Mouse (Mus musculus) monocyte, adult 2 months (primary cell): ENCODE measurements around the gene Chrm1.

ENCODE experiments used
- DNase-seq, 2 experiments: peaks; one replicate each; pipeline ENCODE4 v3.0.0; 2022; ENCODE audit warnings: low spot score in 2 of 2, low read depth in 1 of 2

Gene Chrm1

DNA sequence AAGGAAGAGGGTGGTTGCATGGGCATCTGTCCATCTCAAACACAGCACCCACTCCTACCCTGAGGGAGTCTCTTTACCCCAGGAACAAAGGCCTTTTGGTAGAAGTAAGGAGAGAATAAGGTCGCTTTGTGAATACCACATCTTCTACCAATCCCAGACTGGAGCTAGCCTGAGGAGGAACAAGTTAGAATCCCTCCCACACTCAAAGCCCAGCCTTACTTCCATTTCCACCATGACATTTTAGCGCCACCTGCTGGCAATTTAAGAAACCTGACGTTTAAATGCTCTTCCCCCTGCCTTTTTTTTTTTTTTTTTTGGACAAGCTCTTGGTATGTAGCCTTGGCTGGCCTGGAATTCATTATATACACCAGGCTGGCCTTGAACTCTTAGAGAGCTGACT, 19.4 kb downstream of the Chrm1 start:
- peak in 1 of 2 experiments; percentile 42 for DNase-seq

DNA sequence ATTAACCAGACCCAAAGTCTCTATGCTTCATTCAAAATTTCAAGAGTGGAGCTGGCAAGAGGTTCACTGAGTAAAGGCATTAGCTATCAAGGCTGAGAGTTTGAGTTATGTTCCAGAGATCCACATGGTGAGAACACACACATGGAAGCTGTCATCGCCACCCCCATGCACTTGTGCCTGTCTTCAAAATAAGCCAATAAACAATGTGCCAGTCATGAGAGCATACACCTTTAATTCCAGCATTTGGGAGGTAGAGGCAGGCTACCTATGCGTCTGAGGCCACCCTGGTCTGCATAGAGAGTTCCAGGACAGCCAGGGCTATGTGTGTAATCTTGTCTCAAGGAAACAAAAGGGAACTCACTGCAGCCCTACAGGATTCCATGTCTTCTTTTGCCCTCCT, 20.0 kb downstream of the Chrm1 start:
- no peak for DNase-seq

DNA sequence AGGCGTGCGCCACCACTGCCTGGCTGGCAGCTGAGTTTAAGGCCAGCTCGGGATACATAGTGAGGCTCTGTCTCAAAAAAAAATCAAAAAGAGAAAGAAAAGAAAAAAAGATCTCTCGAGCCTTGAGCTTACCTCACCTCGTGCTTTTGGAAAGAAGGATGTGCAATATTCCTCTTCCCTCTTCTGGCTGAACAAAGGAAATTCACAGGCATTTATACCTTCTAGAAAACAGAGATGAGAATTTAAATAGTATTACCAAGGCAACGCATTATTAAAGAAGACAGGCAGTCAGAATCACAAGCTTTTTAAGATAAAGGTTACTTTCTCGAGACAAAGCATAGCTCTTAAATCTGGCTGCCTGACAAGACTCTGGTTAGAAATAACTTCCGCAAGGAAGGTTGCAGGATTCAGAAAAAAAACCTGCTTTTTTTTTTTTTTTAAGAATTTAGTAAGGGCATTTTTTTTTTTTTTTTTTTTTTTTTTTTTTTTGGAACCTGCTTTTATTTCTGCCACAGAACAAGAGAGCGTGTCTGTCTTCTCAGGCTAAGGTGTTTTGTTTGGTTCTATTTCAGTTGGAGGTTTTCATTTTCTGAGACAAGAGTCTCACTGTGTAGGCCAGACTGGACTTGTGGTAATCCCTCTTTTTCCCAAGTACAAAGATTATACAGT, 28.4 kb downstream of the Chrm1 start:
- DNase-seq, result no peak

DNA sequence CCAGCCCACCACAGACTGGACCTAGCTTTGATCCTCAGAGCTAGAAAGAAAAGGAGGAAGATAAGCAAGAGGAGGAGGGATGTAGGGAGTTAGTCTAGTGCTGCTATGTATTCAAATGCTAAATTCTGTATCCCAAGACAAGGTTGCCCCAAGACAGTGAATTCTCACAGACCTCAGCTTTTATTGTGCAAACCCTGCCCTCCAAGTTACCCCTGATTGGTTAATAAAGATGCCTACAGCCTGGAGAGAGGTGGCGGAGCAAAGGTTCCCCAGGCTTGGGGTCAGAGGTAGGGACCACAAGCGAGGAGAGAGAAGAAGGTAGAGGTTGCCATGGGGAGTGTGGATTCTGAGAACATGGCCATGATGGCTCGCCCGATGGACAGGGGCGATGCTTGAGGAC, 29.2 kb downstream of the Chrm1 start:
- no peak for DNase-seq

DNA sequence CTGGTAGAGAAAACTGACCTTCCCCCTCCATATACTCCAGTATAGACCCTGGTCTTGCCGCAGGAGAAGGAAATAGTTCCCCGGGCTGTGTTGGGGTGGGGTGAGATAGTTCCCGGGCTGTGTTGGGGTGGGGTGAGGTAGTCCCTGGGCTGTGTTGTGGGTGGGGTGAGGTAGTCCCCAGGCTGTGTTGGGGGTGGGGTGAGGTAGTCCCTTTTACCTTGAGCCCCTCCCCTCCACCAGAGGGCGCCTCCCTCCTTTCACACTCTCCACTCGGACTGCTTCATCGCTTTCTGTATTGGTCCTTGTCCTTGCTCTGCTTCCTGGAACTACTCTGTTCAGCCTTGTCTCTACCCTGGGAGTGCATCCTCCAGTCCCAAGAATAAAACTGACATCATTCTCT, 31.7 kb downstream of the Chrm1 start:
- no peak for DNase-seq

DNA sequence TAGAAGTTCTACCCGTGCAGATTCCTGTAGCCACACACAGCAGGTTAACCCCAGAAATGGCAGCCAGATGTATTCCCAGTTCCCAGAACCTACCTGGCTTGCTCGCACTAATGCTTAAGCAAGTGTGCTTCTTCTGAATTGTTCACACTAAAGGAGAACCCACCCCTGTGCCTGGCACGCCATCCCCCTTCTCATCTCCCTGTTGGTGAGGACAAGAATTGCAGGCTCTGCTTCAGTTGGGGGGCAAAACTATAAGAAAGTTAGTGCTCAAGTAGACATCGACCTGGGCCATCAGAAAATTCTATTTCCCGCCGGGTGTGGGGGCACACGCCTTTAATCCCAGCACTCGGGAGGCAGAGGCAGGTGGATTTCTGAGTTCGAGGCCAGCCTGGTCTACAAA, 36.1 kb downstream of the Chrm1 start:
- DNase-seq, result no peak

DNA sequence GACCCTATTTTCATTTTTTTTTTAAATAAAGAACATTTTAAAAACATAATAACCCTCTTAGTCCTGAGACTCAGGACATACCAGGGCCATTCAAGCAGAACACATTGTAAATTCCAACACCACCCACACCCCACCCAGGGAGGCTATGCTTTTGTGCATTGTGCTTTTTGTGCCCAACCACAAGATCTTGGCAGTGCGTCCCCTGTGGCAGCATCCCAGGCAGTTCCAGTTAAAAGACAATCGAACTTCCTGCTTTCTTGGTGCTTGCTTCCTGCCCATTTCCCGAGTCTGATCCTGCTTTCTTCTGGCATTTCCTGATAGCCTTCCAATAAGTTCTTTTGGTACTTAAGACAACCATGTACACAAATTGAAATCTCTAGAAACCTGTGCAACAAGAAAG, 38.9 kb downstream of the Chrm1 start:
- DNase-seq, result no peak

DNA sequence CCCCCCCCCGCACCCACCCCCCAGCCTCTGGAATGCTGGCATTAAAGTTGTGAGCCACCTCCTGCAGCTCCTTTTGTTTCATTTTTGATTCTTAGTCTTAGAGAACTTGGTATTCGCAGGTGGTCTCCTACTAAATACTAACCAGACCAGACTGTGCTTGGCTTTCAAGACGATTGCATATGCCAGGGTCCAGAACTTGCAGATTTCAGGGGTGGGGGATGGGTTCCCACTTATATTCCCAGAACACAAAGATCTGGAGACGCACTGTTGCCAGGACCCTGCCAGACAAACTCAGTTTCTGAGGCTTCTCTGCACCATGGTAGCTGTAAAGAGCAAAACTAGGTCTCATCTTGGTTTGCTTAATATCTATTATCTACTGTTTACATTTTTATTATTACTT, 40.0 kb downstream of the Chrm1 start:
- no peak for DNase-seq

DNA sequence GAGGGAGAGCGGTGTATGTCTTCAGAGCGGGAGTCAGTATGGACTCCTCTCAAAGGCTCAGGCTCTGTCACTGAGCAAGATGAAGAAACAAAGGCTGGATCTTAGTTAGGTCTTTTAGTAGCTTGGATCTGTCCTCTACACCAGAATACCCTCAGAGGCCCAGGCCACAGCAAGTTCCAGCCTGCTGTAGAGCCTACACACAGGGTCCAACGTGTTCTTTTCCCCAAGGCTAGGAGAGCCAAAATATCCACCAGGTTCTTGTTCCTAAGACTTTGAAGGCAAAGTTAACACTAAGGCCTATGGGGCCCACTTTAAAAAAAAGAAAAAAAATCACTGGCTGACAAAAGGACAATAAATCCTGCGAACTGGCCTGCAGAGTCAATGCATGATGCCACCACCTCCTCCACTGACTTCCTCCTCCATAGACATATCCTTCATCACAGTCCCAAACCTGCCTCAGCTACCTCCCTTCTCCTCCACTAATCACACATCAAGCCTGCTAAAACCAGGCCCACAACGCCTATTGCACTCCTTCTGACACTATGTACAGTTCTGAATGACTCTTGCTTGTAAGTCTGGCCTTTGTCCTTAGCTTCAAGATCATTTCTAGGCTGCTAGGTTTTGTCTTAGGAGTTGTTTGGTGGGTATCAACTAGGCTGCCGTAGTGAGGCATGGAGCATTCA, 41.6 kb downstream of the Chrm1 start:
- no peak for DNase-seq

DNA sequence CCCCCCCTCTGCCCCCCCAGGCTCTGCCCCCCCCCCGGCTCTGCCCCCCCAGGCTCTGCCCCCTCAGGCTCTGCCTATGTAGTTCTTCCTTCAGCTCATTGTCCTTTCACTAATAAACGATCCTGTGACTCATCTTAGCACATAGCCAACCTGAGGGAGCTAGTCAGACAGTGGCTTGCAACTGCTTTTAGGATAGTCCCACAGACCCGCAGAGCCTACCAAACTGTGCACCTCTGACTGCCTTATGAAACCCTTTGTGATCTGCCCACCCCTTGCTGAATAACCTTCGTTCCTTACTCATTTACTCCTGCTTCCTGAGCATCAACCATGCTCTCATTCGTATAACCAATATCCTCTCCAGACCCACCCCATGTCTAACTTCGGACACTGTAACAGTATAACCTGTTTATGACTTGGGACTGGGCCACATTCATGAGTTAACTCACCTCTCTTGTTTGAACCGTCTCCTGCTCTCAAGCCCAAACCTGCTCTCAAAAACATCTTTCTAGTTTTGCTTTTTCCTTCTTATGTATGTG, 42.6 kb downstream of the Chrm1 start:
- DNase-seq, result no peak

DNA sequence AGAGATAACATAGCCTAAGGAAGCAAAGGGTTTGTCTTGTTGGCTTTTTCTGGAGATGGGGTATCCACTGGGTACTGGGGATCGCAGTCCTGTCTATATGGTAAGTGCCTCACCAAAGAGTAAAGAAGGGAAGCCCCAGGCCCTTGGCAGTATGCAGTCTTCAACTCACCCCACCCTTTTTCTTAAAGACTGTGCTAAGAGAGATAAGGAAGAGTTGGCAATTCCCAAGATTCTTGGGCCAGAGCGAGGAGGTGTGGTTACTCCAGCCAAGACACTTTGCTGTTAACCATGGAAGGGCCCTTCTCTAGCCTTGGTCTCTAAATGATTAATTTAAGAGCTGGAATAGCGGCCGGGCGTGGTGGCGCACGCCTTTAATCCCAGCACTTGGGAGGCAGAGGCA, 43.3 kb downstream of the Chrm1 start:
- no peak for DNase-seq

DNA sequence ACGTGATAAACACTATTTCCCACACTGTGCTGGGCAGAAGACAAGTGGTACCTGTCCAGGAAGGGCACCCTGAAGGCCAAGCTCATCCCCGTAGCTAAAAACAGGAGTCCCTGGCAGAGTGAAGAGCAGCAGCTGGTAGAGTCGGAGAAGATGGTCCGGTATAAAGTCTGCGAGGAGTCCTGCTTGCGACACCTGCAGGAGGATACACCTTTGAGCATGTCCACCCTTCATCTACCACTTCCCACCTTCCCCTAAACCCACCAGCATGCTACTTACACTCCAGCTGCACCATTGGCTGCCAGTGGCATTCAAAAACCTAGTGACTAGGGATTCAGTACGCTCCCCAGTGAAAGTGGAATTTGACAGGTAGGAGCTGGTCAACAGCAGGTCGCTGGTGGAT, 45.4 kb downstream of the Chrm1 start:
- no peak for DNase-seq

DNA sequence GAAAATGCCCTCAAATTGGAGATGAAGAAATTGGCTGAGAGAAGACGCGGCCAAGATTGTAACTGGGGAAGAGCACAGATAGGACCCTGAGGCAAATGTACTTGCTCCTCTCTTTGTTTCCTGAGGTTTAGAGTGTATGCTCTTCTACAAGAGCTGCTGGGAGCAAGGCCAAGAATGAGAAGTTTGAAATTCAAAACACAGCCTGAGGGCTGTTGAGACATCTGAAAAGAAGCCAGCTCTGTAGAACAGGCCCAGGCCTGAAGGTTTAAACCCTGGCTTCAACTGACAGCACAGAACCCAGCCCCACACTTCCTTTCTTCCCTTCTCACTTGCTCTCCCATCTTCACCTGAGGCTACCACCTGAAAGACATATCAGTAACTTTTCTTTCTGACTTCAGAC, 46.5 kb downstream of the Chrm1 start:
- DNase-seq, result no peak

DNA sequence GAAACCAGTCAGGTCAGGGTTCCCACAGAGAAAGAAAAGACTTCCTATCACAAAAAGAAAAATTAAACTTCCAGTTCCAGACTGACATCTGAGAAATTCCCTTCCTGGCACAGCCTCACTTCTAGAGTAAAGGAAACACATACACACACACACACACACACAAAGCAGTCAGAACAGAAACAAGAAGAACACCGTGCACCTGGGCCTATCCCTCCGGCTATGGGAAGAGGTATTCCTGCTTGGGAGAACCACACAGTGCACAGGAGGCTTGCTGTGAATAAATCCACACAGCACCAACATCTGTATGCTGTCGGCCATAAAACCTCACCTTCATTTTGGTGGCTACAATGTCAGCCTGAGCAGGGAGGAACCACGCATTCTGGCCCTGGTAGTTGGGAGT, 47.9 kb downstream of the Chrm1 start:
- DNase-seq, result no peak

DNA sequence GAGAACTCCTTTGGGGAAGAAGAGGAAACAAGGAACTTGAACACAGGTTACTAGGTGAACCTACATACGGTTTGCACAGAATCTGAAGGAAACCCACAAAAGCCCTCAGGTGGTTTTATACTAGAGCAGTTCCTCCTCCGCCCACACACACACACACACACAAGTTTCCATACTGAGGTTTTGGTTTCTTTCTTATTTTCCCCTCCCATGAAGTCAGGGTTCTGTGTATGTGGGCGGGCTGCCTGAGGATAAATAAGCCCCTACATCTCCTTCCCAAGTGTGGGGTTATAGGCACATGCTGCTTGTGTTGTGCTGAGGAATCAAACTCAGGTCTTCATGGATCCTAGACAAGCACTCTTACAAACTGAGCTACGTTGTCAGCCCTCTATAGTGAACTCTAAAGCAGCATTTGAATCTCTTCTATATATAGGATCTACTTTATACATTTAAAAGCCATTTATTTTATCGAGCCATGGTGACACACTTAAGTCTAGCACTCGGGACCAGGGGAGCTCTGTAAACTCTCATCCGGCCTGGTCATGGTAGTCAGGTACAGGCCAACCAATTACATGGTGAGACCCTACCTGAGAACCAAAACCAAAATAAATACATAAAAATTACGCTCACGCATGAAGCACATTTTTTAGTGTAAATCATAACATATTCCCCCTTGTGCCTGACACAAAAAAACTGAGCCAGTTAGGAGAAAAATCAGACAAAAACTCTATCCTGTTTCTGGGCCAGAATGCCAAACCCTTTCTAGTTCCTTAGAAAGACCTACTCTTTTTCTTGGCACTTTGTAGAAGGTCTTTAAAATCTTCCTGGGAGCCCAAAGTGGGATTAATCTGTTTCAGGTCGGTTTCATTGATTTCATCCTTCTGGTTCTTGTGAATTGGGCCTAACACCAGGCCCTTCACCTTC, 48.6 kb downstream of the Chrm1 start:
- DNase-seq, result no peak

DNA sequence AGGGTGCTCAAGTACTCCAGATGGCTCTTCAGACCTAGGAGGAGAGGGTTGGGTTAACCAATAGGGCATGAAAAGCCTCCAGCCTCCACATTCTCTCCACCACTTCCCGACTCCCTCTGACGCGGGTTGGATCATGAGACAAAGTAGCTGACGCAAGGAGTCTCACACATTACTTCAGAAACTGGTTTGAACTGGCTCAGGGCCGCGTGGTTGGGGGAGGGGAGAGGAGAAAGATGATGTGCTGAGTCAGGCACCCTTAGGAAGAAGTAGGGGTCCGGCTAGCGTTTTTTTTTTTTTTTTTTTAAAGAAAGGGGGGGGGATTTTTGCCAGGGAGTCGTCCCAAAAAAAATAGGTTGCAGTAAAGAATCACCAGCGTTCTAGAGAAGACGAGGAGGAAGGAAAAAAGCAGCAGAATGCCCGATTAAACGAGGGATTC, 49.3 kb downstream of the Chrm1 start:
- peak; percentile 86 to 90 for DNase-seq

DNA sequence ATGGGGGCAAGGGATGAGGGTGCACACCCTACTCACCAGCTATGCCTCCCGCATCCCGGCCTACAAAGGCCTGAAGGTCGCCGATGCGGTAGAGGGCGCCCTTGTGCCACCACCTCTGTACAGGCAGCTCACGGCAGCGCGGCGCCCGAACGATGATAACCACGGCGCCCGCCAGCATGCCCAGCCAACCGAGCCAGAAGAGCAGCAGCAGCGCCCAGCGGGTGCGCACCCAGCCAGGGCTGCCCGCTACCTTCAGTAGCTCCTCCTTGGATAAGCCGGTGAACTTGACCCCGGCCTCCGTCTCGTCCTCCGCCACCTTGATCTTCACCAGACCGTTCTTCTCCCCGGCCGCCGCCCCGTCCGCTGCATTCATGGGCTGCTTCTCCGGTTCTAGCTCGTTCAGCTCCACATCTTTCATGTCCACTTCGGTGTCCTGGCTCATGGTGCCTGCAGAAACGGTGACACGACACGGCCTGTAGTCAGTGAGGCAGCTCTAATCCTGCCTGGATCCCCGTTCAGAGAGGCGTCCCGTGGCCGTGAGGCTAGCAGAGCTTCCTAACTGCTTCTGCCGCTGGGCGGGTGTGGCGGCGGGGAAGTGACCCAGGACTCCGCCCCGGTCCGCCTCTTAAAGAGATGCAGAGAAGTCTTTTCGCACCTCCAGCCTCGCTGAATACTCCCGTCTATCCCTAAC, 49.9 kb downstream of the Chrm1 start:
- DNase-seq, result peak; percentile 73 to 85

DNA sequence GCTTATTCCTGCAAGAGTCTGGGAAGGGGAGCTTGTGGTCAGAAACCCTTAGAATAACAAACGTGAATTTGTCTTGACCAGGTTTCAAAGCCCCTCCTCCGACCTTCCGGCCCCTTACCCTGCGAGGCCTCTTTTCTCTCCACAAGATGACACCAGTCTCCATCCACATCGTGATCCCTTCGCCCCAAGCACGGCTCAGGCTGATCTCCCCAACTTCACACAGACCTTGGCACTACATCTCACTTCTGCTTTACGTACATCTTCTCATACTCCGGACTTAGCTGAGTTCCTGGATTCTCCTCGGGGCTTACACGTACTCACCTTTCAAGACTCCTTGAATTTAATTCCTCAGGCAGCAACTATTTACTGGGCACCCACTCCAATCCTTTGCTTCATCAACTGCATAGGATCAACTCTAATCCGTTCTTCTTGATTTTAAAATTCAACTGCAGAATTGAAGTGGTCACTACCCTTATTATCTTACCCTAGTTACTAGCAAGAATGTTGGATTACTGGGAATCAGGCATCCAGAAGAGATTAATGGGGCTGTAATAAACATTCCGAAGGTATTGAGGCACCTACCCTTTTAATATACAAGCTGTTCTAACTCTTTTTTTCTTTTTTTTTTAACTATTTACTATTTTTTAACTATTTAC, 50.5 kb downstream of the Chrm1 start:
- DNase-seq, result peak in 1 of 2 experiments; percentile 27

DNA sequence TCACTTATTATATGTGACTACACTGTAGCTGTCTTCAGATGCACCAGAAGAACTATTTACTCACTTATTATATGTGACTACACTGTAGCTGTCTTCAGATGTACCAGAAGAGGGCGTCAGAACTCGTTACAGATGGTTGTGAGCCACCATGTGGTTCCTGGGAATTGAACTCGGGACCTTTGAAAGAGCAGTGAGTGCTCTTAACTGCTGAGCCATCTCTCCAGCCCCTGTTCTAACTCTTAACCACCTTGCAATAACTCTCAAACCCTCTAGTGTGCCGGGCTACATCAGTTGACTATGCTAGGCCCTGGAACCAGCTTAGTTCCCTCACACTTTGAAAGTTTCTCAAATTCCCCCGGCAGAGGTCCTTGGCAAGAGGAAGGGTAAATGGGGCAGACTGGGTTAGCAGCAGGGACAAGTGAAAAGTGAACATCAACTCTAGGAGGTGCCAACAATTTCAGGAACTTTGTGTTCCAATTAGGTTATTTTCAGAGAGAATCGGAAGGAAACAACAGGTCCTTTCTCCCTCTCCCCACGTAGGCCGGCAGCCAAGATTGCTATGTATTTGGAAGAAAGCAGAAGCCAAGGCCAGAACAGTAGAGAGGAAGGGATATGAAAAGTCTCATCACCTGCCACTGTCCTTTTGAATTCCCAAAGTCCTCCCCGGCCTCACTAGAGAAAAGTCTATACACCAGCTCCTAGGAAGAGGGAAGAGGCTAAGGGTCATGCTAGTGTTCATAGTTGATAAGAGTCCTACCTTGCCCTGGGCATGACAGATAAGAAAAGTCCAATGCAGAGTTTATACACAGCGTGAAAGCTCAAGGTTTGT, 51.3 kb downstream of the Chrm1 start:
- no peak for DNase-seq
